Mouse (Mus musculus) neural tube, embryonic 11.5 days (tissue): ENCODE measurements around the gene Itm2b. TPM values are rescaled to one million over a fixed set of nuclear protein-coding genes. Genes with fewer than 3 reads are reported as not detected.

Experiments used
- ATAC-seq: fragments of 200-750 bp; cut with Nextera tagmentation; 2 replicates; pipeline ENCODE4 v1.8.0; 2017; ENCODE audit warnings: moderate number of reproducible peaks, mild to moderate bottlenecking, moderate TSS enrichment, moderate library complexity; ENCODE audit not compliant: insufficient read depth, low FRiP score, low TSS enrichment
- DNase-seq: peaks from one replicate; pipeline ENCODE4 v3.0.0-alpha.2; 2015; ENCODE audit warnings: low spot score
- H3K27ac ChIP-seq: fragments of 300-500 bp; sonication (generic); 2 replicates; pipeline ENCODE4 v1.5.1; 2014; ENCODE audit warnings: low read depth, mild to moderate bottlenecking, low read length
- H3K27me3 ChIP-seq: fragments of 300-500 bp; sonication (generic); 2 replicates; pipeline ENCODE4 v1.6.1; 2014; ENCODE audit warnings: mild to moderate bottlenecking, low read length, mixed read lengths; ENCODE audit not compliant: control insufficient read depth, insufficient read depth
- H3K36me3 ChIP-seq: fragments of 300-500 bp; sonication (generic); 2 replicates; pipeline ENCODE4 v1.6.1; 2014; ENCODE audit warnings: mild to moderate bottlenecking, low read length, moderate library complexity, mixed read lengths; ENCODE audit not compliant: control insufficient read depth, insufficient read depth
- H3K4me1 ChIP-seq: fragments of 300-500 bp; sonication (generic); 2 replicates; pipeline ENCODE4 v1.6.1; 2014; ENCODE audit warnings: low read length, mixed read lengths; ENCODE audit not compliant: control insufficient read depth, insufficient read depth
- H3K4me2 ChIP-seq: fragments of 300-500 bp; sonication (generic); 2 replicates; pipeline ENCODE4 v1.6.1; 2014; ENCODE audit warnings: low read depth, mild to moderate bottlenecking, moderate library complexity
- H3K4me3 ChIP-seq: fragments of 300-500 bp; sonication (generic); 2 replicates; pipeline ENCODE4 v1.5.1; 2014; ENCODE audit warnings: low read depth, low read length
- H3K9ac ChIP-seq: fragments of 300-500 bp; sonication (generic); 2 replicates; pipeline ENCODE4 v1.6.1; 2014; ENCODE audit warnings: mild to moderate bottlenecking, low read length
- H3K9me3 ChIP-seq: fragments of 300-500 bp; sonication (generic); 2 replicates; pipeline ENCODE4 v1.6.1; 2016; ENCODE audit warnings: low read length; ENCODE audit not compliant: control insufficient read depth
- WGBS: fragments of 180-500 bp; shearing (Covaris S2); extraction: QIAGEN DNeasy Blood & Tissue Kit; methylation state at CpG from one replicate; pipeline ENCODE4 v1.1.7; 2014; 5-methylcytosine and 5-hydroxymethylcytosine counted together
- polyA plus RNA-seq: library from polyadenylated mRNA; unstranded; fragments of >200 nt; fragmentation: Nextera tagmentation; extraction: Ambion mirVana; gene quantifications from 2 replicates; pipeline ENCODE4 v1.2.1, GENCODE M21; 2014

Itm2b gene
- polyA plus RNA-seq, 1 experiment from 2014 or later, result 349 TPM

GRCm38 (mm10) chr14:73368966-73369365 is 16.1 kb downstream of the Itm2b start:
- H3K36me3 ChIP-seq, result peaks cover 9% of the 10 kb centered on the region
- H3K4me1 ChIP-seq, result no peaks in the 10 kb centered on the region
- no peak for ATAC-seq
- no peaks in the 10 kb centered on the region for H3K9me3 ChIP-seq
- no peak overlapping the region for H3K9ac ChIP-seq
- no peak overlapping the region for H3K4me3 ChIP-seq
- H3K27me3 ChIP-seq, result no peaks in the 10 kb centered on the region
- H3K4me2 ChIP-seq, result no peak overlapping the region
- H3K27ac ChIP-seq, result no peak overlapping the region
- no peak for DNase-seq
- WGBS, result 90% methylated on average over 13 of the region's 13 CpGs

- WGBS, result 98% methylated on average over 13 of the region's 13 CpGs
- no peak for DNase-seq
These were observed 16.9 kb downstream of the Itm2b start for GRCm38 (mm10) chr14:73368221-73368620.

GRCm38 (mm10) chr14:73366278-73366677 is 18.8 kb downstream of the Itm2b start:
- Histone ChIP-seq H3K27me3 (no peaks in the 10 kb centered on the region), H3K9me3 (no peaks in the 10 kb centered on the region), H3K4me2 (no peak overlapping the region), H3K36me3 (peaks cover 17% of the 10 kb centered on the region), H3K27ac (no peak overlapping the region), H3K4me3 (no peak overlapping the region), H3K4me1 (no peaks in the 10 kb centered on the region), H3K9ac (no peak overlapping the region)
- DNase-seq (no peak), ATAC-seq (no peak)
- 93% methylated on average over 11 of the region's 11 CpGs for WGBS

More at GRCm38 (mm10) chr14:73368221-73368620, 16.9 kb downstream of the Itm2b start:
- Histone ChIP-seq H3K4me1 (no peaks in the 10 kb centered on the region), H3K4me3 (no peak overlapping the region), H3K36me3 (peaks cover 14% of the 10 kb centered on the region), H3K4me2 (no peak overlapping the region), H3K9me3 (no peaks in the 10 kb centered on the region), H3K9ac (no peak overlapping the region), H3K27me3 (no peaks in the 10 kb centered on the region), H3K27ac (no peak overlapping the region)
- no peak for ATAC-seq

- peaks cover 15% of the 10 kb centered on the region for H3K36me3 ChIP-seq
- no peaks in the 10 kb centered on the region for H3K9me3 ChIP-seq
- H3K27me3 ChIP-seq, result no peaks in the 10 kb centered on the region
- ATAC-seq (no peak), DNase-seq (no peak)
- H3K4me3 ChIP-seq, result no peak overlapping the region
- H3K27ac ChIP-seq, result no peak overlapping the region
- no peaks in the 10 kb centered on the region for H3K4me1 ChIP-seq
- 94% methylated on average over 11 of the region's 11 CpGs for WGBS
- H3K4me2 ChIP-seq, result no peak overlapping the region
- no peak overlapping the region for H3K9ac ChIP-seq
These were observed 21.3 kb downstream of the Itm2b start for GRCm38 (mm10) chr14:73363782-73364181.

- Histone ChIP-seq H3K4me1 (no peaks in the 10 kb centered on the region), H3K36me3 (no peaks in the 10 kb centered on the region; the same call in 1 of the 2 replicates), H3K9me3 (no peaks in the 10 kb centered on the region), H3K4me3 (no peak overlapping the region), H3K27ac (no peak overlapping the region), H3K9ac (no peak overlapping the region), H3K27me3 (no peaks in the 10 kb centered on the region), H3K4me2 (no peak overlapping the region)
- DNase-seq (no peak), ATAC-seq (no peak)
- 92% methylated on average over 8 of the region's 8 CpGs for WGBS
These were observed 30.4 kb downstream of the Itm2b start for GRCm38 (mm10) chr14:73354700-73355099.

GRCm38 (mm10) chr14:73351118-73351517 is 34.0 kb downstream of the Itm2b start:
- Histone ChIP-seq H3K27ac (no peak overlapping the region), H3K9me3 (no peaks in the 10 kb centered on the region), H3K9ac (no peak overlapping the region), H3K27me3 (no peaks in the 10 kb centered on the region), H3K4me2 (no peak overlapping the region), H3K4me1 (no peaks in the 10 kb centered on the region), H3K36me3 (no peaks in the 10 kb centered on the region), H3K4me3 (no peak overlapping the region)
- DNase-seq (no peak), ATAC-seq (no peak)
- WGBS, result 91% methylated on average over 5 of the region's 5 CpGs

GRCm38 (mm10) chr14:73350029-73350428 is 35.1 kb downstream of the Itm2b start:
- DNase-seq (no peak), ATAC-seq (no peak)
- H3K9me3 ChIP-seq, result no peaks in the 10 kb centered on the region
- no peak overlapping the region for H3K27ac ChIP-seq
- H3K4me2 ChIP-seq, result no peak overlapping the region
- WGBS, result 53% methylated on average over 1 of the region's 1 CpGs
- H3K36me3 ChIP-seq, result no peaks in the 10 kb centered on the region
- no peak overlapping the region for H3K9ac ChIP-seq
- H3K27me3 ChIP-seq, result no peaks in the 10 kb centered on the region
- H3K4me1 ChIP-seq, result no peaks in the 10 kb centered on the region
- H3K4me3 ChIP-seq, result no peak overlapping the region

GRCm38 (mm10) chr14:73349061-73349670 is 35.9 kb downstream of the Itm2b start:
- Histone ChIP-seq H3K27ac (no peak overlapping the region), H3K4me1 (no peaks in the 10 kb centered on the region), H3K4me2 (no peak overlapping the region), H3K27me3 (no peaks in the 10 kb centered on the region), H3K9me3 (no peaks in the 10 kb centered on the region), H3K9ac (no peak overlapping the region), H3K4me3 (no peak overlapping the region), H3K36me3 (no peaks in the 10 kb centered on the region)
- ATAC-seq (no peak), DNase-seq (no peak)
- WGBS, result 72% methylated on average over 7 of the region's 7 CpGs

- 89% methylated on average over 9 of the region's 9 CpGs for WGBS
- ATAC-seq, result no peak
- Histone ChIP-seq H3K4me2 (no peak overlapping the region), H3K27ac (no peak overlapping the region), H3K9ac (no peak overlapping the region), H3K9me3 (no peaks in the 10 kb centered on the region), H3K4me1 (no peaks in the 10 kb centered on the region), H3K36me3 (no peaks in the 10 kb centered on the region), H3K27me3 (no peaks in the 10 kb centered on the region), H3K4me3 (no peak overlapping the region)
- DNase-seq, result no peak
These were observed 37.8 kb downstream of the Itm2b start for GRCm38 (mm10) chr14:73347302-73347701.
